Mouse (Mus musculus): ENCODE results near the gene Slc6a8. TPM values are rescaled to one million over a fixed set of nuclear protein-coding genes. Genes with fewer than 3 reads are reported as not detected.
A peak's percentile ranks its signal among the peaks of the same experiment; 100 is the strongest.

Gene Slc6a8
- polyA plus RNA-seq, 1 experiment: 113 TPM

DNA sequence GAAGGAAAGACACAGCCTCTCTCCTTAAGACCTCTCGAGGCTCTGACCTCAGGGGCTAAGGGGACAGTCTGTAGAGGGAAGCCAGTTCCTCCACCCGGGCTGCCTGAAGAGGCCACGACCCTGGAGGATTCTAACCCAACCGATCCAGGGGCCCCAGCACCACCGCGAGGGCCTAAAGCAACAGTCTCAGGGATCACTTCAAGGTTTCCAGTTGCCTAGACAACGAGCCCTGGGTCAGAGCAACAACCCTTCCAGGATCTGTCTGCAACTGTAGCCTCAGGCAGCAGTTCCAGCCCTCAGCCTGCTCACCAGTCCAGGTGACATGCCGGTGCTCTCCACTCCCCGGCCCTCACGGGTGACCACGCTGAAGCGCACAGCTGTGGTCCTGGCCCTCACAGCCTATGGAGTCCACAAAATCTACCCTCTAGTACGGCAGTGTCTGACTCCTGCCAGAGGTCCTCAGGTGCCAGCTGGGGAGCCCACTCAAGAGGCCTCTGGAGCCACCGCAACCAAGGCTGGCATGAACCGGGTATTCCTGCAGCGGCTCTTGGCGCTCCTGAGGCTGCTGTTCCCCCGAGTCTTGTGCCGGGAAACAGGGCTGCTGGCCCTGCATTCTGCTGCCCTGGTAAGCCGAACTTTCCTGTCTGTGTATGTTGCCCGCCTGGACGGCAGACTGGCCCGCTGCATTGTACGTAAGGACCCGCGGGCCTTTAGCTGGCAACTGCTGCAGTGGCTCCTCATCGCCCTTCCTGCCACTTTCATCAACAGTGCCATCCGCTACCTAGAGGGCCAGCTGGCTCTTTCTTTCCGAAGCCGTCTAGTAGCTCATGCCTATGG is 44.0 kb downstream of the Slc6a8 start:
- peak; percentile 53; the same call in 1 of the 2 replicates for TF ChIP-seq POLR2A (IDR thresholded peaks at IDR 0.05; ENCODE audit: low read depth, low read length)
- no peak for TF ChIP-seq CTCF (IDR thresholded peaks at IDR 0.05; ENCODE audit: borderline replicate concordance, insufficient read depth, low read length)
- H3K4me1 ChIP-seq (ENCODE audit: control insufficient read depth, insufficient read depth, low read length): peaks cover 12% of the 10 kb centered on the region

DNA sequence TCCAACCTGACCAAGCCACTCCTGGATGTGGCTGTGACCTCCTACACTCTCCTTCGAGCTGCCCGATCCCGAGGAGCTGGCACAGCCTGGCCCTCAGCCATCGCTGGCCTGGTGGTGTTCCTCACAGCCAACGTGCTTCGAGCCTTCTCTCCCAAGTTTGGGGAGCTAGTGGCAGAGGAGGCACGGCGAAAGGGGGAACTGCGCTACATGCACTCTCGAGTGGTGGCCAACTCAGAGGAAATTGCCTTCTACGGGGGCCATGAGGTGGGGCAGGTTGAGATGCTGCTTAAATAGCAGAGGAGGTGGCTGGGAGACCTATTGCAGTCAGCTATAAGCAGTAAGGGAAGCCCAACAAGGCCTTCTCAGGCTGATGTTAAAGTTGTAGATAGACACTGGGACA is 44.7 kb downstream of the Slc6a8 start:
- TF ChIP-seq POLR2A (IDR thresholded peaks at IDR 0.05; ENCODE audit: low read depth, low read length): no peak
- TF ChIP-seq CTCF (IDR thresholded peaks at IDR 0.05; ENCODE audit: borderline replicate concordance, insufficient read depth, low read length): no peak
- Histone ChIP-seq H3K27ac (ENCODE audit: insufficient read depth, low read length) (no peak overlapping the region), H3K4me3 (ENCODE audit: insufficient read depth, low read length) (0 out of 2 replicates have a peak overlapping the region, but pooled peaks have one; percentile 41)

More for the DNA sequence above, 44.0 kb downstream of the Slc6a8 start:
- Histone ChIP-seq H3K27ac (ENCODE audit: insufficient read depth, low read length) (peak overlapping the region; percentile 76), H3K4me3 (ENCODE audit: insufficient read depth, low read length) (peak overlapping the region; percentile 41)

DNA sequence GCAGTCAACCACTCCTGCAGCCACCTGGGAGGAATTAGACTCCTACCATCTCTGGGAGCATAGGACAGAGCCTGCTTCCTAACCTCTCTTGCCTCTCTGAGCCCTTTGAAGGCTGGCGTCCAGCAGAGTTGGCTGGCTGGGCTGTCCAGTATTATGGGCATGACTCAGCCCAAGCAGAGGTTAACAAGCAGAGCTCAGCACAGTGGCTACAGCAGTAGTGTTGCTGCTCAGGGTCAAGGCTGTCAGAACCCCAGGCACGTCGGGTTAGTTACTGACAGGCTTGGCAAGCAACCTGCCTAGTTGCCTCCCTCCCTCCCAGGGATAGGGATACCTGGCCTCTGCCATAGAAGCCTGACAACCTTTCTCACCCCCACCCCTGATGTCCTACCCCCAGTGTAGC is 45.3 kb downstream of the Slc6a8 start:
- 0 out of 2 replicates have a peak, but pooled peaks have one; percentile 12 for TF ChIP-seq POLR2A (IDR thresholded peaks at IDR 0.05; ENCODE audit: low read depth, low read length)
- no peak for TF ChIP-seq CTCF (IDR thresholded peaks at IDR 0.05; ENCODE audit: borderline replicate concordance, insufficient read depth, low read length)
- H3K4me3 ChIP-seq (ENCODE audit: insufficient read depth, low read length): no peak overlapping the region
- peaks cover 12% of the 10 kb centered on the region for H3K4me1 ChIP-seq (ENCODE audit: control insufficient read depth, insufficient read depth, low read length)
- no peak overlapping the region for H3K27ac ChIP-seq (ENCODE audit: insufficient read depth, low read length)

More for the DNA sequence above, 44.7 kb downstream of the Slc6a8 start:
- peaks cover 12% of the 10 kb centered on the region for H3K4me1 ChIP-seq (ENCODE audit: control insufficient read depth, insufficient read depth, low read length)

GRCm38 (mm10) chrX:73718686-73719362 is 45.9 kb downstream of the Slc6a8 start:
- TF ChIP-seq CTCF (IDR thresholded peaks at IDR 0.05; ENCODE audit: borderline replicate concordance, insufficient read depth, low read length) (no peak), POLR2A (IDR thresholded peaks at IDR 0.05; ENCODE audit: low read depth, low read length) (no peak)
- Histone ChIP-seq H3K4me1 (ENCODE audit: control insufficient read depth, insufficient read depth, low read length) (peaks cover 12% of the 10 kb centered on the region), H3K27ac (ENCODE audit: insufficient read depth, low read length) (peak overlapping the region; percentile 27; the same call in 1 of the 2 replicates)

GRCm38 (mm10) chrX:73730908-73731307 is 58.0 kb downstream of the Slc6a8 start:
- Histone ChIP-seq H3K4me1 (ENCODE audit: control insufficient read depth, insufficient read depth, low read length) (no peaks in the 10 kb centered on the region), H3K4me3 (ENCODE audit: insufficient read depth, low read length) (no peak overlapping the region), H3K27ac (ENCODE audit: insufficient read depth, low read length) (no peak overlapping the region)
- TF ChIP-seq CTCF (IDR thresholded peaks at IDR 0.05; ENCODE audit: borderline replicate concordance, insufficient read depth, low read length): no peak
- TF ChIP-seq POLR2A (IDR thresholded peaks at IDR 0.05; ENCODE audit: low read depth, low read length): no peak

More at GRCm38 (mm10) chrX:73718686-73719362, 45.9 kb downstream of the Slc6a8 start:
- H3K4me3 ChIP-seq (ENCODE audit: insufficient read depth, low read length): no peak overlapping the region

Other genes starting within 250 kb of the Slc6a8 start
- gene Trex2, start 237.8 kb upstream of the Slc6a8 start, polyA plus RNA-seq (2011; ENCODE audit: insufficient read length, low read depth, missing spikeins): not detected in 2 replicates
- 25.2 and 33.5 TPM in 2 replicates for gene Haus7, start 214.1 kb upstream of the Slc6a8 start, polyA plus RNA-seq (2011; ENCODE audit: insufficient read length, low read depth, missing spikeins)
- gene Bgn, start 189.5 kb upstream of the Slc6a8 start, polyA plus RNA-seq (2011; ENCODE audit: insufficient read length, low read depth, missing spikeins): 6,335 and 6,763 TPM in 2 replicates
- gene Atp2b3, start 170.1 kb upstream of the Slc6a8 start, polyA plus RNA-seq (2011; ENCODE audit: insufficient read length, low read depth, missing spikeins): not detected in 2 replicates
- gene Dusp9, start 33.7 kb upstream of the Slc6a8 start, polyA plus RNA-seq (2011; ENCODE audit: insufficient read length, low read depth, missing spikeins): 4.3 and 5.3 TPM in 2 replicates
- gene Pnck, start 13.0 kb upstream of the Slc6a8 start, polyA plus RNA-seq (2011; ENCODE audit: insufficient read length, low read depth, missing spikeins): 3.2 and 4.3 TPM in 2 replicates
- 207 and 261 TPM in 2 replicates for gene Bcap31, start 43.0 kb downstream of the Slc6a8 start, polyA plus RNA-seq (2011; ENCODE audit: insufficient read length, low read depth, missing spikeins)
- gene Abcd1, start 43.4 kb downstream of the Slc6a8 start, polyA plus RNA-seq (2011; ENCODE audit: insufficient read length, low read depth, missing spikeins): 12.3 and 14.7 TPM in 2 replicates
- gene Plxnb3, start 83.9 kb downstream of the Slc6a8 start, polyA plus RNA-seq (2011; ENCODE audit: insufficient read length, low read depth, missing spikeins): 0.25 TPM in 1 of 2 replicates, not detected in the other
- not detected in 2 replicates for gene Srpk3, start 101.3 kb downstream of the Slc6a8 start, polyA plus RNA-seq (2011; ENCODE audit: insufficient read length, low read depth, missing spikeins)
- 94.8 and 115 TPM in 2 replicates for gene Idh3g, start 113.7 kb downstream of the Slc6a8 start, polyA plus RNA-seq (2011; ENCODE audit: insufficient read length, low read depth, missing spikeins)
- 288 and 321 TPM in 2 replicates for gene Ssr4, start 113.9 kb downstream of the Slc6a8 start, polyA plus RNA-seq (2011; ENCODE audit: insufficient read length, low read depth, missing spikeins)
- gene Pdzd4, start 151.8 kb downstream of the Slc6a8 start, polyA plus RNA-seq (2011; ENCODE audit: insufficient read length, low read depth, missing spikeins): 5.6 and 8.9 TPM in 2 replicates
- gene Avpr2, start 219.0 kb downstream of the Slc6a8 start, polyA plus RNA-seq (2011; ENCODE audit: insufficient read length, low read depth, missing spikeins): not detected in 2 replicates
- gene L1cam, start 223.0 kb downstream of the Slc6a8 start, polyA plus RNA-seq (2011; ENCODE audit: insufficient read length, low read depth, missing spikeins): 0.27 and 1.3 TPM in 2 replicates
- gene Arhgap4, start 248.7 kb downstream of the Slc6a8 start, polyA plus RNA-seq (2011; ENCODE audit: insufficient read length, low read depth, missing spikeins): 0.40 and 0.72 TPM in 2 replicates
- 42.7 and 45.4 TPM in 2 replicates for gene Naa10, start 248.8 kb downstream of the Slc6a8 start, polyA plus RNA-seq (2011; ENCODE audit: insufficient read length, low read depth, missing spikeins)

Data from embryonic fibroblast, embryonic 13.5 days (primary cell).